Mouse (Mus musculus): ENCODE measurements around the gene Fgfr2.

GRCm38 (mm10) chr7:131656017-131656416 lies 1467.1 kb downstream of the Fgfr2 start:
- TF ChIP-seq CTCF (conservative IDR thresholded peaks at IDR 0.05; ENCODE audit: low read length) (no peak), POU5F1 (IDR thresholded peaks at IDR 0.05; ENCODE audit: borderline replicate concordance, low read length) (no peak), NANOG (IDR thresholded peaks at IDR 0.05; ENCODE audit: borderline replicate concordance, low read length) (peak; percentile 60)

All from E14TG2a.4 (cell line).